Mouse (Mus musculus) E14TG2a.4 (cell line): ENCODE results near the gene Gpd1.

Experiments
- CTCF ChIP-seq: conservative IDR thresholded peaks from 2 replicates; pipeline ENCODE4 v1.5.1; 2014; ENCODE audit warnings: low read length
- NANOG ChIP-seq: IDR thresholded peaks from 2 replicates; pipeline ENCODE4 v1.6.1; 2014; ENCODE audit warnings: borderline replicate concordance, low read length, mixed read lengths
- POU5F1 ChIP-seq: IDR thresholded peaks from 2 replicates; pipeline ENCODE4 v1.6.1; 2014; ENCODE audit warnings: low read length, borderline replicate concordance

- TF ChIP-seq CTCF (no peak), NANOG (no peak), POU5F1 (no peak)
Observed at GRCm38 (mm10) chr15:99711491-99711890, 5.8 kb upstream of the Gpd1 start.
